Mouse (Mus musculus) liver, adult 2 months (tissue): Measurements from ENCODE around the gene Tmem170b. TPM values are rescaled to one million over a fixed set of nuclear protein-coding genes. Genes with fewer than 3 reads are reported as not detected.

Experiments
- DNase-seq: peaks from one replicate; pipeline ENCODE4 v3.0.0-alpha.2; 2011; ENCODE audit warnings: low read depth, low spot score; ENCODE audit errors: extremely low read depth
- H3K27ac ChIP-seq: fragments of 200-500 bp; replicated peaks from 2 replicates; pipeline ENCODE4 v1.5.1; 2012; ENCODE audit warnings: low read depth, mild to moderate bottlenecking, control low read depth, inconsistent platforms, low read length; ENCODE audit not compliant: insufficient read depth
- H3K27me3 ChIP-seq: fragments of 200-500 bp; 2 replicates; pipeline ENCODE4 v1.6.1; 2012; ENCODE audit warnings: mild to moderate bottlenecking, moderate library complexity, low read length, inconsistent platforms; ENCODE audit not compliant: control insufficient read depth, insufficient read depth
- H3K36me3 ChIP-seq: fragments of 200-500 bp; 2 replicates; pipeline ENCODE4 v1.6.1; 2012; ENCODE audit warnings: low read length, inconsistent platforms; ENCODE audit not compliant: control insufficient read depth, insufficient read depth
- H3K4me1 ChIP-seq: fragments of 200-500 bp; 2 replicates; pipeline ENCODE4 v1.6.1; 2011; ENCODE audit warnings: low read length; ENCODE audit not compliant: control insufficient read depth, insufficient read depth
- H3K4me3 ChIP-seq: fragments of 200-500 bp; 2 replicates; pipeline ENCODE4 v1.5.1; 2011; ENCODE audit warnings: low read depth, mild to moderate bottlenecking, control low read depth, low read length, moderate library complexity; ENCODE audit not compliant: insufficient read depth
- H3K79me2 ChIP-seq: fragments of 200-500 bp; 2 replicates; pipeline ENCODE4 v1.6.1; 2012; ENCODE audit warnings: inconsistent platforms, mild to moderate bottlenecking, low read length, moderate library complexity; ENCODE audit not compliant: control insufficient read depth, insufficient read depth
- H3K9ac ChIP-seq: fragments of 200-500 bp; 2 replicates; pipeline ENCODE4 v1.6.1; 2012; ENCODE audit warnings: low read depth, mild to moderate bottlenecking, control low read depth, inconsistent platforms, low read length
- CTCF ChIP-seq: fragments of 200-500 bp; IDR thresholded peaks from 2 replicates; pipeline ENCODE4 v1.5.1; 2011; ENCODE audit warnings: low read depth, low read length, control low read depth
- POLR2A ChIP-seq: fragments of 200-500 bp; IDR thresholded peaks from 2 replicates; pipeline ENCODE4 v1.6.1; 2011; ENCODE audit warnings: low read length, control low read depth; ENCODE audit not compliant: insufficient read depth; ENCODE audit errors: extremely low read depth
- WGBS: fragments of 180-500 bp; shearing (Covaris S2); methylation state at CpG from one replicate; pipeline ENCODE4 v1.1.7; 2018; 5-methylcytosine and 5-hydroxymethylcytosine counted together
- polyA plus RNA-seq: library from polyadenylated mRNA; depleted of rRNA; stranded (reverse); fragments of >200 nt; gene quantifications from 2 replicates; pipeline ENCODE4 v1.2.3, GENCODE M21; 2012
- total RNA-seq: library from RNA; depleted of rRNA; stranded (reverse); fragments of >200 nt; gene quantifications from 2 replicates; pipeline ENCODE4 v1.2.3, GENCODE M21; 2014

The Tmem170b gene
- total and polyA plus RNA-seq, 2 experiments = 4.4 to 9.5 TPM

DNA sequence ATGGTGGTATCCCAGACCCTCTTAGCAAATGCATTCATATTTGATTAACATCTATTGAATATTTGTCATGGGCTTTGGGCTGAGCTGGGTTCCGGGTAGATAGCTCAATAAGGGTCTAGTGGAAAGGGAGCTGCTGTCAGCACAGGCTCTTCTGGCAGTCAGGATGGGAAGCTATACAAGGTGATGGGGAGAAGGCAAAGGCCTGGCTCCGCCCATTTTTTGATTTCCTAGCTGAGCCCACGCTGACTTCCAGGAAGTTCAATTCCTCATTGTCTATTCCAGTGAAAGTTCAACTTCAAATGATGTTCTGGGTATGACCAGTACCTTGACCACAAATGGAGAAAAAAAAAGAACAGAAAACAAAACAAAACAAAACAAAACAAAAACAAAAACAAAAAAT is 69.8 kb downstream of the Tmem170b start:
- DNase-seq = no peak
- no peaks in the 10 kb centered on the region for H3K4me1 ChIP-seq
- no peaks in the 10 kb centered on the region for H3K36me3 ChIP-seq
- H3K9ac ChIP-seq = no peak overlapping the region
- no peak overlapping the region for H3K27ac ChIP-seq
- TF ChIP-seq CTCF (no peak), POLR2A (no peak)
- H3K79me2 ChIP-seq = no peaks in the 10 kb centered on the region
- H3K4me3 ChIP-seq = no peak overlapping the region
- 83% methylated on average over 3 of the region's 3 CpGs for WGBS
- H3K27me3 ChIP-seq = no peaks in the 10 kb centered on the region

DNA sequence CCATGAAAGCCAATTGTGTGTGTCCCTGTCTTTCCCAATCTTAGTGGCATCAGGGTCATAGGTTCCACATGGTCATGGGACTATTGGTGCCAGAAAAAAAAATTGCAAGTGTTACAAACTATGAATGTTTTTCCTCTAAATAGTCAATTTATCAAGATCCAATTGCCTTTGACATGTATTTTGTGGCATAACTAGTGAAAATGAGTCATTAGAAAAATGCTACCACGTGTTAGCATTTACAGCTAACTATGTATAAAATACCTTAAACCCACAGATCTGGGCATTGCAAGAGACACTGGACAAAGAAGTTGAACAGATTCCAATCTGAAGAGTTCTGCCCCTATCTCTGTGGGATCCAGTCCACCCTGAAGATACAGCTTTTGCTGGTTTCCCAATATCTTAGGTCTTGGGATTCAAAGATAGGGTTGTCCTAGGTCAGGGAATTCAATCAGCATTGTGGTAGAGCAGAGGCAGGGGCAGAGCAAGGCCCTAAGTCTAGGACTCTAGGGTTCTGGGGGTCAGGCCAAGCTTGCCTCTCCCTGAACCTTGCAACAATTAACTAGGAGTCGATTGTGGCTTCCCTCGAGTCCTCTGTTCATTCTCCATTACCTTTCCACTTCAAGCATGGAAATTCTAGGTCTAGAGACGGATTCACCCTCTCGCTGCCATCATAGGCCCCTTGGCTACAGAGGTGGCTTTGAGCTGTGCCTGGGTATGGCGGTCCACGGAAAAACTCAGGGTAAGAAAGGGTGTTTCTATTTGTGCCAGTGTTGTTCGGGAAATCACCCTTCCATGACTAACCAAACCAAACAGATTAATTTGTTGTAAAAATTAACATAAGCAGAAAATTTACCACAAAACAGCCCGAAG is 70.5 kb downstream of the Tmem170b start:
- DNase-seq = no peak
- 89% methylated on average over 9 of the region's 9 CpGs for WGBS
- no peak overlapping the region for H3K27ac ChIP-seq
- H3K4me3 ChIP-seq = no peak overlapping the region
- H3K36me3 ChIP-seq = no peaks in the 10 kb centered on the region
- TF ChIP-seq POLR2A (no peak), CTCF (no peak)
- no peaks in the 10 kb centered on the region for H3K27me3 ChIP-seq
- H3K9ac ChIP-seq = no peak overlapping the region
- no peaks in the 10 kb centered on the region for H3K79me2 ChIP-seq
- no peaks in the 10 kb centered on the region for H3K4me1 ChIP-seq

- TF ChIP-seq CTCF = no peak
- TF ChIP-seq POLR2A = no peak
- 82% methylated on average over 7 of the region's 7 CpGs for WGBS
- Histone ChIP-seq H3K4me1 (no peaks in the 10 kb centered on the region), H3K27me3 (no peaks in the 10 kb centered on the region), H3K9ac (no peak overlapping the region), H3K27ac (no peak overlapping the region), H3K36me3 (no peaks in the 10 kb centered on the region), H3K4me3 (no peak overlapping the region), H3K79me2 (no peaks in the 10 kb centered on the region)
- no peak for DNase-seq
Observed at GRCm38 (mm10) chr13:41676836-41677186, 71.1 kb downstream of the Tmem170b start.

- DNase-seq = no peak
- H3K4me1 ChIP-seq = no peaks in the 10 kb centered on the region
- H3K27me3 ChIP-seq = no peaks in the 10 kb centered on the region; the same call in 1 of the 2 replicates
- H3K4me3 ChIP-seq = no peak overlapping the region
- 40% methylated on average over 12 of the region's 12 CpGs for WGBS
- no peak overlapping the region for H3K27ac ChIP-seq
- TF ChIP-seq POLR2A (no peak), CTCF (no peak)
- H3K9ac ChIP-seq = no peak overlapping the region
- no peaks in the 10 kb centered on the region for H3K36me3 ChIP-seq
- H3K79me2 ChIP-seq = no peaks in the 10 kb centered on the region
Observed at GRCm38 (mm10) chr13:41680854-41681549, 75.3 kb downstream of the Tmem170b start.

DNA sequence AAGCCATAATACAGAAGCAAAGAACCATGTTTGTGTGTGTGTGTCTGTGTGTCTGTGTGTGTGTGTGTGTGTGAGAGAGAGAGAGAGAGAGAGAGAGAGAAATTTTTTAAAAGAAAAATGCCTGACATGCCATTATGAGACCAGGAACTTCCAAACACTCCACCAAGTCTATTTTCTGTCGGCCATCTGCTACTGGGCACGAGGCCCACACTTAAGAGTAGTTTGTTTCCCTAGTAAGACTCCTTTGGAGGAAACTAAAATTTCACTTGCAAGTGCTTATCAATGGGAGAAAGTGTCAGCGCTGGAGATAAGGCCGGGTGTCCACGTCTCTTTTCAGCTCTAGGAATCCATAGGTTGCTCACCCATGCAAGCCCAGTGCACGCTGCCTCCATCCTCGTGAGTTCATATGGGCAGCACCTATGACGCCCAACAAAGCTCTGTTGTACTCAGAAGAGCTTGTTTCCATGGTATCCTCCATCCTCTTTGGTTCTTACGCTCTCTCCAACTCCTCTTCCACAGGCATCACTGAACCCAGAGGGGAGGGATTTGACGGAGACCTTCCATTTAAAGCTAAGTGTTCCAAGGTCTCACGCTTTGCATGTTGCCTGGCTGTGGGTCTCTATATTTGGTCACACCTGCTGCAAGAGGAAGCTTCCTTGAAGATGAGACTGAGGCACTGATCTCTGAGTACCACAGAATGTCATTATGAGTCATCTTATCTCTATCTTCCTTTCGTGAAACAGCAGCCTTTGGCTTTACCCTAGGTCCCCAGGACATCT is 76.8 kb downstream of the Tmem170b start:
- no peaks in the 10 kb centered on the region; the same call in 1 of the 2 replicates for H3K27me3 ChIP-seq
- no peaks in the 10 kb centered on the region for H3K79me2 ChIP-seq
- no peak overlapping the region for H3K27ac ChIP-seq
- DNase-seq = no peak
- WGBS = 86% methylated on average over 12 of the region's 12 CpGs
- H3K9ac ChIP-seq = no peak overlapping the region
- H3K36me3 ChIP-seq = no peaks in the 10 kb centered on the region
- no peaks in the 10 kb centered on the region for H3K4me1 ChIP-seq
- TF ChIP-seq CTCF = no peak
- no peak for TF ChIP-seq POLR2A
- H3K4me3 ChIP-seq = no peak overlapping the region
